ENCODE assay signal across 11 mouse cellular contexts in genomic region chr9:43116997-43117336, GRCm38 (mm10). TPM values are rescaled to one million over a fixed set of nuclear protein-coding genes. Genes with fewer than 3 reads are reported as not detected.
DNase-seq lines count a peak whose midpoint lies in the region; ATAC-seq and TF ChIP-seq lines count a peak whose summit lies in the region.
"Had no signal": no experiment of that assay in that cellular context is flagged by ENCODE, and none has a peak within 500 bp of the region (broad histone marks: within the 10 kb centered on the region; RNA-seq: fewer than 3 reads in every experiment).

No protein-coding gene starts in this region.

- H3K9me3 ChIP-seq in heart, embryonic 15.5 days (replicated peaks): no peaks in the 10 kb centered on the region
- H3K9me3 ChIP-seq in stomach, embryonic 14.5 days (ENCODE audit: control insufficient read depth, low read depth, low read length): no peaks in the 10 kb centered on the region
- no peaks in the 10 kb centered on the region for H3K9me3 ChIP-seq in stomach, postnatal 0 days (ENCODE audit: control insufficient read depth, low read length)
- H3K9me3 ChIP-seq in liver, embryonic 14.5 days (ENCODE audit: control insufficient read depth, low read length): no peaks in the 10 kb centered on the region
- H3K9me3 ChIP-seq: megakaryocyte, embryonic 14.5 days had no signal

- intact Hi-C loops in heart, postnatal 10 days (cut with DNase I): no loop called here
- intact Hi-C loops in left cerebral cortex, postnatal 14 days (cut with DNase I): no loop called here

- H3K27ac ChIP-seq in heart, embryonic 15.5 days: no peak overlapping the region
- H3K27ac ChIP-seq in stomach, embryonic 14.5 days (ENCODE audit: low read length): no peak overlapping the region
- no peak overlapping the region for H3K27ac ChIP-seq in stomach, postnatal 0 days (replicated peaks)
- no peak overlapping the region; the same call in 1 of the 2 replicates for H3K27ac ChIP-seq in liver, embryonic 14.5 days

- no peaks in the 10 kb centered on the region for H3K27me3 ChIP-seq in heart, embryonic 15.5 days
- H3K27me3 ChIP-seq in stomach, embryonic 14.5 days (ENCODE audit: control insufficient read depth, insufficient read depth, low read length): no peaks in the 10 kb centered on the region
- H3K27me3 ChIP-seq in stomach, postnatal 0 days (ENCODE audit: control insufficient read depth, insufficient read depth, low read length): no peaks in the 10 kb centered on the region
- H3K27me3 ChIP-seq in liver, embryonic 14.5 days (ENCODE audit: control insufficient read depth, insufficient read depth, low read length): peaks cover 44% of the 10 kb centered on the region

- H3K4me1 ChIP-seq in heart, embryonic 15.5 days (replicated peaks): peaks cover 7% of the 10 kb centered on the region
- peaks cover 10% of the 10 kb centered on the region for H3K4me1 ChIP-seq in stomach, embryonic 14.5 days (ENCODE audit: control insufficient read depth, insufficient read depth, low read length)
- no peaks in the 10 kb centered on the region; the same call in 1 of the 2 replicates for H3K4me1 ChIP-seq in stomach, postnatal 0 days (replicated peaks; ENCODE audit: control insufficient read depth, insufficient read depth)
- peaks cover 21 to 22% of the 10 kb centered on the region in 2 experiments for H3K4me1 ChIP-seq in liver, embryonic 14.5 days (replicated peaks; ENCODE audit: control insufficient read depth in 2 of 2, insufficient read depth in 2 of 2, low read length in 1 of 2)

- DNase-seq in heart, postnatal 10 days: no peak
- DNase-seq in stomach, postnatal 0 days (ENCODE audit: low spot score): no peak
- DNase-seq in liver, embryonic 14.5 days (ENCODE audit: low read depth in 3 of 3, low spot score in 3 of 3): no peak
- no peak for DNase-seq in embryo, embryonic 9.5 days (ENCODE audit: extremely low spot score)
- DNase-seq in left cerebral cortex, postnatal 14 days (ENCODE audit: low spot score in 2 of 2): no peak
- DNase-seq: kidney, adult 9 months had no signal

- ATAC-seq in heart, embryonic 15.5 days (replicated peaks; ENCODE audit: insufficient number of reproducible peaks, insufficient read depth, low FRiP score, low read depth): no peak
- ATAC-seq in stomach, embryonic 14.5 days (ENCODE audit: insufficient number of reproducible peaks, insufficient read depth, low FRiP score, low read depth): no peak
- no peak for ATAC-seq in stomach, postnatal 0 days (ENCODE audit: low FRiP score, low TSS enrichment)
- no peak for ATAC-seq in liver, embryonic 14.5 days (ENCODE audit: insufficient read depth)
- ATAC-seq in monocyte, adult 5-6 weeks (replicated peaks; ENCODE audit: insufficient number of reproducible peaks, low FRiP score, low TSS enrichment, poor library complexity, severe bottlenecking): no peak

- H3K9ac ChIP-seq in heart, embryonic 15.5 days: no peak overlapping the region
- H3K9ac ChIP-seq in stomach, embryonic 14.5 days (replicated peaks; ENCODE audit: low read depth, low read length): no peak overlapping the region
- H3K9ac ChIP-seq in stomach, postnatal 0 days (ENCODE audit: low read length): no peak overlapping the region
- H3K9ac ChIP-seq in liver, embryonic 14.5 days (replicated peaks): peak overlapping the region; percentile 72

- no peak for TF ChIP-seq CTCF in stomach, postnatal 0 days (IDR thresholded peaks at IDR 0.05; ENCODE audit: low read depth)
- no peak for TF ChIP-seq CTCF in liver, embryonic 14.5 days (IDR thresholded peaks at IDR 0.05; ENCODE audit: low read depth)

- no peak overlapping the region for H3K4me3 ChIP-seq in heart, embryonic 15.5 days
- peak overlapping the region; percentile 62; the same call in 1 of the 2 replicates for H3K4me3 ChIP-seq in stomach, embryonic 14.5 days (ENCODE audit: low read depth, low read length)
- H3K4me3 ChIP-seq in stomach, postnatal 0 days (ENCODE audit: low read depth, low read length): no peak overlapping the region
- peak overlapping the region; percentile 60 to 61; a peak in 3 of 4 replicates for H3K4me3 ChIP-seq in liver, embryonic 14.5 days (ENCODE audit: insufficient read depth in 1 of 2, low read depth in 2 of 2, low read length in 2 of 2)

- 0 out of 2 replicates have a peak overlapping the region, but pooled peaks have one; percentile 72 for H3K4me2 ChIP-seq in heart, embryonic 15.5 days
- H3K4me2 ChIP-seq in stomach, embryonic 14.5 days (replicated peaks; ENCODE audit: low read depth, low read length): no peak overlapping the region
- no peak overlapping the region for H3K4me2 ChIP-seq in stomach, postnatal 0 days (replicated peaks; ENCODE audit: low read depth)
- H3K4me2 ChIP-seq in liver, embryonic 14.5 days (ENCODE audit: low read depth): peak overlapping the region; percentile 82

- TF ChIP-seq EP300 in stomach, postnatal 0 days (optimal IDR thresholded peaks at IDR 0.05): no peak
- no peak for TF ChIP-seq EP300 in liver, embryonic 14.5 days (IDR thresholded peaks at IDR 0.05; ENCODE audit: low read depth)

- 84% methylated on average over 6 of the region's 6 CpGs for WGBS in heart, embryonic 15.5 days
- 81% methylated on average over 6 of the region's 6 CpGs for WGBS in stomach, embryonic 14.5 days
- WGBS in stomach, postnatal 0 days: 63% methylated on average over 6 of the region's 6 CpGs
- WGBS in liver, embryonic 14.5 days (ENCODE audit: insufficient replicate concordance): 59% methylated on average over 6 of the region's 6 CpGs

- no peaks in the 10 kb centered on the region for H3K36me3 ChIP-seq in heart, embryonic 15.5 days
- H3K36me3 ChIP-seq in stomach, embryonic 14.5 days (ENCODE audit: control insufficient read depth, insufficient read depth, low read length): no peaks in the 10 kb centered on the region
- no peaks in the 10 kb centered on the region for H3K36me3 ChIP-seq in stomach, postnatal 0 days (ENCODE audit: control insufficient read depth, insufficient read depth, low read length)
- H3K36me3 ChIP-seq in liver, embryonic 14.5 days (replicated peaks; ENCODE audit: control insufficient read depth, insufficient read depth, low read depth): no peaks in the 10 kb centered on the region

RNA-seq across cellular contexts. Expression of gene Tmem136, which starts 0.6 kb away (rescaled TPM):
- polyA plus RNA-seq in heart, embryonic 15.5 days (2015; fragmentation: Nextera tagmentation; extraction: Ambion mirVana): 10.2 and 11.8 TPM in 2 replicates
- total RNA-seq in heart, postnatal 10 days (2021): 1 to 10 TPM; 7.4 to 9.1 TPM
- 4.7 and 5.5 TPM in 2 replicates for polyA plus RNA-seq in stomach, embryonic 14.5 days (2014; fragmentation: Nextera tagmentation; extraction: Ambion mirVana)
- polyA plus RNA-seq in stomach, postnatal 0 days (2015; fragmentation: Nextera tagmentation; extraction: Ambion mirVana): 1.8 and 2.1 TPM in 2 replicates
- 0.94 and 0.97 TPM in 2 replicates for polyA plus RNA-seq in liver, embryonic 14.5 days (2012; rRNA removed)
- 0.47 and 0.57 TPM in 2 replicates for polyA plus RNA-seq in liver, embryonic 14.5 days (2014; fragmentation: Nextera tagmentation; extraction: Ambion mirVana)
- total RNA-seq in left cerebral cortex, postnatal 14 days (2021): 10 to 100 TPM; 15.4 to 18.0 TPM
- 0.29 TPM in 1 of 3 replicates, not detected in the others for total RNA-seq in monocyte, adult 5-6 weeks (2017)
- total RNA-seq: granulocyte monocyte progenitor cell, adult 5-6 weeks had no signal

RNA-seq across cellular contexts. Expression of gene Arhgef12, which starts 9.9 kb away (rescaled TPM):
- polyA plus RNA-seq in heart, embryonic 15.5 days (2015; fragmentation: Nextera tagmentation; extraction: Ambion mirVana): 11.0 and 11.3 TPM in 2 replicates
- total RNA-seq in heart, postnatal 10 days (2021): 100 to 1,000 TPM; 167 to 181 TPM
- 27.1 and 30.3 TPM in 2 replicates for polyA plus RNA-seq in stomach, embryonic 14.5 days (2014; fragmentation: Nextera tagmentation; extraction: Ambion mirVana)
- polyA plus RNA-seq in stomach, postnatal 0 days (2015; fragmentation: Nextera tagmentation; extraction: Ambion mirVana): 6.6 and 6.8 TPM in 2 replicates
- polyA plus RNA-seq in liver, embryonic 14.5 days (2012; rRNA removed): 7.5 and 9.3 TPM in 2 replicates
- polyA plus RNA-seq in liver, embryonic 14.5 days (2014; fragmentation: Nextera tagmentation; extraction: Ambion mirVana): 5.2 and 6.5 TPM in 2 replicates
- total RNA-seq in left cerebral cortex, postnatal 14 days (2021): 100 to 1,000 TPM; 156 to 159 TPM
- total RNA-seq in monocyte, adult 5-6 weeks (2017): 3.0 to 8.3 TPM (median 3.7 TPM) in 3 replicates

Comparison
In these comparisons a context has a peak if more than half of its experiments do, and no peak if none do; other contexts are left out.
1. H3K4me3 ChIP-seq: peak in stomach, embryonic 14.5 days (single experiment) and liver, embryonic 14.5 days (2 of 2); none in heart, embryonic 15.5 days (single experiment) and stomach, postnatal 0 days (single experiment).
2. H3K4me2 ChIP-seq: peak in heart, embryonic 15.5 days (single experiment) and liver, embryonic 14.5 days (single experiment); none in stomach, embryonic 14.5 days (single experiment) and stomach, postnatal 0 days (single experiment).